Mouse (Mus musculus) gastrocnemius, adult 18-20 months (tissue): ENCODE measurements around the gene Mfap5. TPM values are rescaled to one million over a fixed set of nuclear protein-coding genes. Genes with fewer than 3 reads are reported as not detected.
A peak's percentile ranks its signal among the peaks of the same experiment; 100 is the strongest.
"Not testable (repeated sequence)": the region's sequence is repeated elsewhere in the genome, so short reads cannot be mapped to it uniquely, and the experiment has no call there.

ENCODE experiments used
- DNase-seq: peaks from one replicate; pipeline ENCODE4 v3.0.0; 2021; ENCODE audit warnings: low spot score
- total RNA-seq, 2 experiments: library from RNA; stranded (reverse); gene quantifications; 2 replicates each; pipeline ENCODE4 v1.2.3; 2021

Gene Mfap5
- total RNA-seq, 2 experiments from 2014 or later = 17.1 to 24.2 TPM

- peak; percentile 66 for DNase-seq
Measured at GRCm38 (mm10) chr6:122560427-122560826, 54.8 kb downstream of the Mfap5 start.

GRCm38 (mm10) chr6:122561005-122561404, 55.4 kb downstream of the Mfap5 start:
- DNase-seq = no peak

- peak; percentile 48 for DNase-seq
Measured at GRCm38 (mm10) chr6:122562463-122562862, 56.8 kb downstream of the Mfap5 start.

GRCm38 (mm10) chr6:122565070-122565784, 59.6 kb downstream of the Mfap5 start:
- DNase-seq = no peak

- DNase-seq = no peak
Measured at GRCm38 (mm10) chr6:122569113-122569512, 63.5 kb downstream of the Mfap5 start.

GRCm38 (mm10) chr6:122569762-122570161, 64.1 kb downstream of the Mfap5 start:
- DNase-seq = no peak

GRCm38 (mm10) chr6:122570695-122571616, 65.3 kb downstream of the Mfap5 start:
- peak; percentile 6 for DNase-seq

- DNase-seq = no peak
Measured at GRCm38 (mm10) chr6:122571617-122571959, 65.9 kb downstream of the Mfap5 start.

GRCm38 (mm10) chr6:122575037-122575436, 69.4 kb downstream of the Mfap5 start:
- DNase-seq = not testable (repeated sequence)

GRCm38 (mm10) chr6:122577030-122577429, 71.4 kb downstream of the Mfap5 start:
- no peak for DNase-seq

Other genes with a start within 250 kb of the Mfap5 start
- gene Klrg1, start 223.0 kb upstream of the Mfap5 start, total RNA-seq = not detected
- gene M6pr, start 197.1 kb upstream of the Mfap5 start, total RNA-seq = 10 to 100 TPM; 21.5 to 23.1 TPM
- gene Phc1, start 165.3 kb upstream of the Mfap5 start, total RNA-seq = 10 to 100 TPM; 27.3 to 34.0 TPM
- gene Rimklb, start 7.1 kb upstream of the Mfap5 start, total RNA-seq = under 1 TPM; 0.21 to 0.38 TPM
- not detected for gene Aicda, start 48.0 kb downstream of the Mfap5 start, total RNA-seq
- 1 to 10 TPM in 1 of 2 experiments, under 1 TPM in 1; 0.80 to 1.1 TPM for gene Apobec1, start 96.6 kb downstream of the Mfap5 start, total RNA-seq
- not detected for gene Gdf3, start 104.2 kb downstream of the Mfap5 start, total RNA-seq
- gene Dppa3, start 120.6 kb downstream of the Mfap5 start, total RNA-seq = not detected
- gene Nanog, start 201.6 kb downstream of the Mfap5 start, total RNA-seq = not detected